Mouse (Mus musculus) Muller cell, postnatal 12 days (primary cell): ENCODE results near the gene Tmem132d.

Source experiments
- DNase-seq: peaks from one replicate; pipeline ENCODE4 v3.0.0-alpha.2; 2015; ENCODE audit errors: inconsistent ontology term

The Tmem132d gene

GRCm38 (mm10) chr5:128432916-128433315 lies at the start of gene Tmem132d:
TSS of gene Tmem132d (minus strand) at chr5:128433077.
- peak; percentile 38 for DNase-seq

- DNase-seq, result no peak
Measured at GRCm38 (mm10) chr5:128480816-128481215, 47.9 kb upstream of the Tmem132d start.

GRCm38 (mm10) chr5:128475372-128475771 lies 42.5 kb upstream of the Tmem132d start:
- DNase-seq, result no peak

- no peak for DNase-seq
Measured at GRCm38 (mm10) chr5:128469812-128470211, 36.9 kb upstream of the Tmem132d start.

- no peak for DNase-seq
Measured at GRCm38 (mm10) chr5:128464514-128464913, 31.6 kb upstream of the Tmem132d start.

- no peak for DNase-seq
Measured at GRCm38 (mm10) chr5:128460605-128461004, 27.7 kb upstream of the Tmem132d start.

- DNase-seq, result no peak
Measured at GRCm38 (mm10) chr5:128455732-128456131, 22.9 kb upstream of the Tmem132d start.

GRCm38 (mm10) chr5:128452196-128452595 lies 19.3 kb upstream of the Tmem132d start:
- no peak for DNase-seq

GRCm38 (mm10) chr5:128450808-128451207 lies 17.9 kb upstream of the Tmem132d start:
- no peak for DNase-seq

- no peak for DNase-seq
Measured at GRCm38 (mm10) chr5:128444876-128445275, 12.0 kb upstream of the Tmem132d start.

GRCm38 (mm10) chr5:128443848-128444247 lies 11.0 kb upstream of the Tmem132d start:
- DNase-seq, result no peak

GRCm38 (mm10) chr5:128441121-128441520 lies 8.2 kb upstream of the Tmem132d start:
- no peak for DNase-seq

GRCm38 (mm10) chr5:128439828-128440227 lies 7.0 kb upstream of the Tmem132d start:
- peak; percentile 37 for DNase-seq

- no peak for DNase-seq
Measured at GRCm38 (mm10) chr5:128438078-128438477, 5.2 kb upstream of the Tmem132d start.

- no peak for DNase-seq
Measured at GRCm38 (mm10) chr5:128436909-128437308, 4.0 kb upstream of the Tmem132d start.

GRCm38 (mm10) chr5:128435683-128436082 lies 2.8 kb upstream of the Tmem132d start:
- no peak for DNase-seq

- DNase-seq, result no peak
Measured at GRCm38 (mm10) chr5:128433786-128434185, 909 bp upstream of the Tmem132d start.

- no peak for DNase-seq
Measured at GRCm38 (mm10) chr5:128432422-128432821, 455 bp downstream of the Tmem132d start.

- no peak for DNase-seq
Measured at GRCm38 (mm10) chr5:128424636-128425035, 8.2 kb downstream of the Tmem132d start.

GRCm38 (mm10) chr5:128424213-128424612 lies 8.7 kb downstream of the Tmem132d start:
- DNase-seq, result no peak

GRCm38 (mm10) chr5:128422090-128422489 lies 10.8 kb downstream of the Tmem132d start:
- DNase-seq, result no peak

GRCm38 (mm10) chr5:128418149-128418710 lies 14.6 kb downstream of the Tmem132d start:
- peak; percentile 86 for DNase-seq

GRCm38 (mm10) chr5:128414056-128414455 lies 18.8 kb downstream of the Tmem132d start:
- DNase-seq, result no peak

- no peak for DNase-seq
Measured at GRCm38 (mm10) chr5:128412306-128412705, 20.6 kb downstream of the Tmem132d start.
